Mouse (Mus musculus) bone marrow macrophage, adult 2 months (primary cell): Measurements from ENCODE around the gene 5830411N06Rik.

ENCODE experiments used
- CTCF ChIP-seq: IDR thresholded peaks from 2 replicates; pipeline ENCODE4 v1.5.1; 2012; ENCODE audit warnings: low read depth, mild to moderate bottlenecking, low read length, moderate library complexity
- POLR2A ChIP-seq: IDR thresholded peaks from 2 replicates; pipeline ENCODE4 v1.6.1; 2012; ENCODE audit warnings: mild to moderate bottlenecking, low read depth, low read length, borderline replicate concordance

GRCm38 (mm10) chr7:140319861-140320385 lies 72.8 kb downstream of the 5830411N06Rik start:
- TF ChIP-seq CTCF (no peak), POLR2A (no peak)
